Mouse (Mus musculus) kidney, embryonic 15.5 days (tissue): ENCODE measurements around the gene Kdm5b. TPM values are rescaled to one million over a fixed set of nuclear protein-coding genes. Genes with fewer than 3 reads are reported as not detected.

ENCODE experiments used
- ATAC-seq: fragments of 200-750 bp; cut with Nextera tagmentation; replicated peaks from 2 replicates; pipeline ENCODE4 v1.8.0; 2017; ENCODE audit warnings: moderate TSS enrichment; ENCODE audit not compliant: low FRiP score
- H3K27ac ChIP-seq: fragments of 300-500 bp; sonication (generic); 2 replicates; pipeline ENCODE4 v1.5.1; 2015; ENCODE audit warnings: mild to moderate bottlenecking, inconsistent platforms
- H3K27me3 ChIP-seq: fragments of 300-500 bp; sonication (generic); 2 replicates; pipeline ENCODE4 v1.6.1; 2015; ENCODE audit warnings: inconsistent platforms
- H3K36me3 ChIP-seq: fragments of 300-500 bp; sonication (generic); 2 replicates; pipeline ENCODE4 v1.6.1; 2015; ENCODE audit warnings: inconsistent platforms
- H3K4me1 ChIP-seq: fragments of 300-500 bp; sonication (generic); 2 replicates; pipeline ENCODE4 v1.6.1; 2015; ENCODE audit warnings: inconsistent platforms
- H3K4me2 ChIP-seq: fragments of 300-500 bp; sonication (generic); 2 replicates; pipeline ENCODE4 v1.6.1; 2015; ENCODE audit warnings: moderate library complexity, mild to moderate bottlenecking, inconsistent platforms
- H3K4me3 ChIP-seq: fragments of 300-500 bp; sonication (generic); replicated peaks from 2 replicates; pipeline ENCODE4 v1.5.1; 2015; ENCODE audit warnings: mild to moderate bottlenecking, inconsistent platforms
- H3K9ac ChIP-seq: fragments of 300-500 bp; sonication (generic); 2 replicates; pipeline ENCODE4 v1.6.1; 2015; ENCODE audit warnings: mild to moderate bottlenecking, inconsistent platforms
- H3K9me3 ChIP-seq: fragments of 300-500 bp; sonication (generic); replicated peaks from 2 replicates; pipeline ENCODE4 v1.6.1; 2016; ENCODE audit warnings: inconsistent platforms
- WGBS: fragments of 180-500 bp; shearing (Covaris S2); methylation state at CpG from one replicate; pipeline ENCODE4 v1.1.7; 2015; ENCODE audit warnings: mixed read lengths; 5-methylcytosine and 5-hydroxymethylcytosine counted together
- polyA plus RNA-seq: library from polyadenylated mRNA; unstranded; fragments of >200 nt; fragmentation: Nextera tagmentation; extraction: Ambion mirVana; gene quantifications from 2 replicates; pipeline ENCODE4 v1.2.1, GENCODE M21; 2015

Kdm5b gene
- polyA plus RNA-seq, 1 experiment from 2014 or later = 56.2 TPM

- no peak overlapping the region for H3K4me3 ChIP-seq
Measured at GRCm38 (mm10) chr1:134567511-134567910, 7.5 kb downstream of the Kdm5b start.

GRCm38 (mm10) chr1:134570171-134570570, 10.2 kb downstream of the Kdm5b start:
- Histone ChIP-seq H3K9ac (no peak overlapping the region), H3K36me3 (no peaks in the 10 kb centered on the region), H3K27me3 (no peaks in the 10 kb centered on the region), H3K27ac (no peak overlapping the region), H3K4me1 (peaks cover 17% of the 10 kb centered on the region; the same call in 1 of the 2 replicates), H3K4me2 (no peak overlapping the region), H3K4me3 (no peak overlapping the region), H3K9me3 (no peaks in the 10 kb centered on the region)
- 89% methylated on average over 9 of the region's 9 CpGs for WGBS
- no peak for ATAC-seq

More at GRCm38 (mm10) chr1:134567511-134567910, 7.5 kb downstream of the Kdm5b start:
- 18% methylated on average over 1 of the region's 1 CpGs for WGBS
- peaks cover 21% of the 10 kb centered on the region for H3K4me1 ChIP-seq
- no peaks in the 10 kb centered on the region for H3K9me3 ChIP-seq
- H3K9ac ChIP-seq = no peak overlapping the region
- no peak overlapping the region for H3K27ac ChIP-seq
- H3K4me2 ChIP-seq = no peak overlapping the region
- H3K36me3 ChIP-seq = no peaks in the 10 kb centered on the region
- H3K27me3 ChIP-seq = no peaks in the 10 kb centered on the region
- no peak for ATAC-seq

GRCm38 (mm10) chr1:134570631-134571030, 10.7 kb downstream of the Kdm5b start:
- 73% methylated on average over 3 of the region's 3 CpGs for WGBS
- no peak for ATAC-seq
- H3K4me1 ChIP-seq = peaks cover 13% of the 10 kb centered on the region; the same call in 1 of the 2 replicates
- no peaks in the 10 kb centered on the region for H3K36me3 ChIP-seq
- no peak overlapping the region for H3K9ac ChIP-seq
- H3K4me2 ChIP-seq = no peak overlapping the region
- H3K27ac ChIP-seq = no peak overlapping the region
- H3K9me3 ChIP-seq = no peaks in the 10 kb centered on the region
- no peak overlapping the region for H3K4me3 ChIP-seq
- no peaks in the 10 kb centered on the region for H3K27me3 ChIP-seq

- ATAC-seq = no peak
- no peak overlapping the region for H3K4me3 ChIP-seq
- H3K4me1 ChIP-seq = 0 out of 2 replicates have a peak, but pooled peaks cover 5% of the 10 kb centered on the region
- H3K27me3 ChIP-seq = no peaks in the 10 kb centered on the region
- no peak overlapping the region for H3K27ac ChIP-seq
- no peak overlapping the region for H3K9ac ChIP-seq
- WGBS = 78% methylated on average over 1 of the region's 1 CpGs
- H3K4me2 ChIP-seq = no peak overlapping the region
- H3K9me3 ChIP-seq = no peaks in the 10 kb centered on the region
- no peaks in the 10 kb centered on the region for H3K36me3 ChIP-seq
Measured at GRCm38 (mm10) chr1:134573300-134573931, 13.4 kb downstream of the Kdm5b start.

- H3K9ac ChIP-seq = no peak overlapping the region
- no peaks in the 10 kb centered on the region for H3K27me3 ChIP-seq
- no peak overlapping the region for H3K4me3 ChIP-seq
- H3K4me2 ChIP-seq = no peak overlapping the region
- WGBS = 71% methylated on average over 5 of the region's 5 CpGs
- H3K9me3 ChIP-seq = no peaks in the 10 kb centered on the region
- ATAC-seq = no peak
- H3K36me3 ChIP-seq = no peaks in the 10 kb centered on the region
- H3K27ac ChIP-seq = no peak overlapping the region
- 0 out of 2 replicates have a peak, but pooled peaks cover 5% of the 10 kb centered on the region for H3K4me1 ChIP-seq
Measured at GRCm38 (mm10) chr1:134573932-134574315, 14.0 kb downstream of the Kdm5b start.

- Histone ChIP-seq H3K36me3 (no peaks in the 10 kb centered on the region), H3K9me3 (no peaks in the 10 kb centered on the region), H3K4me2 (no peak overlapping the region), H3K27me3 (no peaks in the 10 kb centered on the region), H3K27ac (no peak overlapping the region), H3K9ac (no peak overlapping the region), H3K4me1 (peaks cover 8% of the 10 kb centered on the region), H3K4me3 (no peak overlapping the region)
- ATAC-seq = no peak
- 84% methylated on average over 6 of the region's 6 CpGs for WGBS
Measured at GRCm38 (mm10) chr1:134577384-134578120, 17.6 kb downstream of the Kdm5b start.

- H3K9ac ChIP-seq = no peak overlapping the region
- 87% methylated on average over 2 of the region's 2 CpGs for WGBS
Measured at GRCm38 (mm10) chr1:134580796-134581195, 20.8 kb downstream of the Kdm5b start.

GRCm38 (mm10) chr1:134583560-134583959, 23.6 kb downstream of the Kdm5b start:
- H3K36me3 ChIP-seq = peaks cover 26% of the 10 kb centered on the region
- peak overlapping the region; percentile 37; the same call in 1 of the 2 replicates for H3K27ac ChIP-seq
- no peaks in the 10 kb centered on the region for H3K9me3 ChIP-seq
- no peak overlapping the region for H3K9ac ChIP-seq
- H3K4me3 ChIP-seq = no peak overlapping the region
- 44% methylated on average over 3 of the region's 3 CpGs for WGBS
- no peak for ATAC-seq
- no peaks in the 10 kb centered on the region for H3K27me3 ChIP-seq
- no peak overlapping the region for H3K4me2 ChIP-seq
- H3K4me1 ChIP-seq = peaks cover 14% of the 10 kb centered on the region

More at GRCm38 (mm10) chr1:134580796-134581195, 20.8 kb downstream of the Kdm5b start:
- Histone ChIP-seq H3K9me3 (no peaks in the 10 kb centered on the region), H3K4me2 (no peak overlapping the region), H3K4me3 (no peak overlapping the region), H3K36me3 (peaks cover 8% of the 10 kb centered on the region), H3K27me3 (no peaks in the 10 kb centered on the region), H3K4me1 (peaks cover 14% of the 10 kb centered on the region), H3K27ac (no peak overlapping the region)
- no peak for ATAC-seq

- ATAC-seq = no peak
- Histone ChIP-seq H3K27ac (no peak overlapping the region), H3K27me3 (no peaks in the 10 kb centered on the region), H3K4me1 (no peaks in the 10 kb centered on the region), H3K9me3 (no peaks in the 10 kb centered on the region), H3K4me2 (no peak overlapping the region), H3K36me3 (peaks cover 76% of the 10 kb centered on the region), H3K4me3 (no peak overlapping the region), H3K9ac (no peak overlapping the region)
Measured at GRCm38 (mm10) chr1:134589676-134590075, 29.7 kb downstream of the Kdm5b start.

- H3K4me2 ChIP-seq = no peak overlapping the region
- peaks cover 79% of the 10 kb centered on the region for H3K36me3 ChIP-seq
- H3K9ac ChIP-seq = no peak overlapping the region
- ATAC-seq = no peak
- no peak overlapping the region for H3K4me3 ChIP-seq
- H3K9me3 ChIP-seq = no peaks in the 10 kb centered on the region
- no peak overlapping the region for H3K27ac ChIP-seq
- no peaks in the 10 kb centered on the region for H3K27me3 ChIP-seq
- WGBS = 86% methylated on average over 2 of the region's 2 CpGs
- no peaks in the 10 kb centered on the region for H3K4me1 ChIP-seq
Measured at GRCm38 (mm10) chr1:134591773-134592172, 31.8 kb downstream of the Kdm5b start.

- Histone ChIP-seq H3K27me3 (no peaks in the 10 kb centered on the region), H3K9me3 (no peaks in the 10 kb centered on the region), H3K36me3 (peaks cover 88% of the 10 kb centered on the region), H3K9ac (no peak overlapping the region), H3K4me1 (no peaks in the 10 kb centered on the region), H3K4me3 (no peak overlapping the region), H3K4me2 (no peak overlapping the region), H3K27ac (no peak overlapping the region)
- WGBS = 88% methylated on average over 9 of the region's 9 CpGs
- ATAC-seq = no peak
Measured at GRCm38 (mm10) chr1:134597339-134598054, 37.5 kb downstream of the Kdm5b start.

- H3K36me3 ChIP-seq = peaks cover 90% of the 10 kb centered on the region
- no peak overlapping the region for H3K4me2 ChIP-seq
- no peak overlapping the region for H3K27ac ChIP-seq
- no peak overlapping the region for H3K9ac ChIP-seq
- ATAC-seq = no peak
- 96% methylated on average over 2 of the region's 2 CpGs for WGBS
- no peaks in the 10 kb centered on the region for H3K4me1 ChIP-seq
- no peaks in the 10 kb centered on the region for H3K27me3 ChIP-seq
- no peaks in the 10 kb centered on the region for H3K9me3 ChIP-seq
- H3K4me3 ChIP-seq = no peak overlapping the region
Measured at GRCm38 (mm10) chr1:134604086-134604485, 44.1 kb downstream of the Kdm5b start.
